ENCODE assay signal across 36 mouse cellular contexts in genomic region chr4:106613105-106613504, GRCm38 (mm10). TPM values are rescaled to one million over a fixed set of nuclear protein-coding genes. Genes with fewer than 3 reads are reported as not detected.
DNase-seq lines count a peak whose midpoint lies in the region; ATAC-seq lines count a peak whose summit lies in the region.
"Had no signal": no experiment of that assay in that cellular context is flagged by ENCODE, and none has a peak within 500 bp of the region (broad histone marks: within the 10 kb centered on the region; RNA-seq: fewer than 3 reads in every experiment).

No protein-coding gene starts in this region.

- H3K9me3 ChIP-seq in heart, embryonic 10.5 days: no peaks in the 10 kb centered on the region
- H3K9me3 ChIP-seq in liver, embryonic 11.5 days (ENCODE audit: control insufficient read depth, low read length): no peaks in the 10 kb centered on the region
- H3K9me3 ChIP-seq in liver, embryonic 15.5 days (replicated peaks): no peaks in the 10 kb centered on the region
- H3K9me3 ChIP-seq: embryonic facial prominence, embryonic 12.5 days; G1E; limb, embryonic 12.5 days; midbrain, embryonic 13.5 days; neural tube, embryonic 13.5 days; stomach, embryonic 15.5 days had no signal

- no peak for ATAC-seq in liver, embryonic 11.5 days (replicated peaks; ENCODE audit: low FRiP score)
- ATAC-seq in liver, embryonic 15.5 days (ENCODE audit: insufficient read depth): no peak
- ATAC-seq: forebrain, embryonic 16.5 days; hindbrain, embryonic 16.5 days; midbrain, embryonic 13.5 days had no signal

- peaks cover 27% of the 10 kb centered on the region for H3K27me3 ChIP-seq in heart, embryonic 10.5 days (ENCODE audit: insufficient read depth, poor library complexity, severe bottlenecking)
- H3K27me3 ChIP-seq in liver, embryonic 11.5 days (replicated peaks; ENCODE audit: control insufficient read depth, insufficient read depth, low read length): peaks cover 8% of the 10 kb centered on the region
- peaks cover 45% of the 10 kb centered on the region for H3K27me3 ChIP-seq in liver, embryonic 15.5 days
- H3K27me3 ChIP-seq: CH12.LX; midbrain, embryonic 13.5 days; stomach, embryonic 15.5 days had no signal

- WGBS in heart, embryonic 10.5 days: 75% methylated on average over 8 of the region's 8 CpGs
- 78% methylated on average over 8 of the region's 8 CpGs for WGBS in liver, embryonic 11.5 days
- WGBS in liver, embryonic 15.5 days (ENCODE audit: insufficient replicate concordance): 68% methylated on average over 8 of the region's 8 CpGs

- DNase-seq in heart, embryonic 10.5 days (ENCODE audit: low spot score): no peak
- DNase-seq in heart, postnatal 25 days (ENCODE audit: low spot score): no peak
- DNase-seq in liver, embryonic 11.5 days (ENCODE audit: low spot score): no peak
- no peak for DNase-seq in liver
- DNase-seq in urinary bladder, adult 18-20 months (ENCODE audit: low spot score in 2 of 2): no peak
- DNase-seq in right cerebral cortex, adult 18-20 months: no peak
- no peak for DNase-seq in MN1 (ENCODE audit: low spot score)
- DNase-seq: cerebellum, adult 11-12 months; cerebellum, adult 9-11 months; embryo, embryonic 11 days; gastrocnemius, adult 2 months; gastrocnemius, postnatal 36 days; heart, adult 18-20 months; kidney, adult 2 months; kidney, postnatal 4 days; lung, adult 2 months; lung, postnatal 10 days; right cerebral cortex, postnatal 14 days had no signal

- intact Hi-C loops in heart, postnatal 25 days (cut with DNase I): loop anchor here (5.0 kb wide), 1 partner anchor 549 kb away; no protein-coding TSS in a partner anchor

- H3K4me3 ChIP-seq in heart, embryonic 10.5 days: no peak overlapping the region
- H3K4me3 ChIP-seq in liver, embryonic 11.5 days (ENCODE audit: low read depth, low read length): no peak overlapping the region
- no peak overlapping the region for H3K4me3 ChIP-seq in liver, embryonic 15.5 days (replicated peaks)
- H3K4me3 ChIP-seq: embryonic facial prominence, embryonic 12.5 days; gastrocnemius, adult 2 months; limb, embryonic 12.5 days; midbrain, embryonic 13.5 days; neural tube, embryonic 13.5 days; stomach, embryonic 15.5 days had no signal

- H3K9ac ChIP-seq in liver, embryonic 11.5 days (ENCODE audit: low read depth, low read length): no peak overlapping the region
- no peak overlapping the region for H3K9ac ChIP-seq in liver, embryonic 15.5 days
- H3K9ac ChIP-seq: embryonic facial prominence, embryonic 12.5 days; limb, embryonic 12.5 days; midbrain, embryonic 13.5 days; neural tube, embryonic 13.5 days; stomach, embryonic 15.5 days had no signal

- peak overlapping the region; percentile 14; the same call in 1 of the 2 replicates for H3K4me2 ChIP-seq in liver, embryonic 11.5 days
- peak overlapping the region; percentile 63 for H3K4me2 ChIP-seq in liver, embryonic 15.5 days
- H3K4me2 ChIP-seq: embryonic facial prominence, embryonic 12.5 days; limb, embryonic 12.5 days; midbrain, embryonic 13.5 days; neural tube, embryonic 13.5 days; stomach, embryonic 15.5 days had no signal

- H3K36me3 ChIP-seq in heart, embryonic 10.5 days: no peaks in the 10 kb centered on the region
- no peaks in the 10 kb centered on the region for H3K36me3 ChIP-seq in liver, embryonic 11.5 days (ENCODE audit: control insufficient read depth, insufficient read depth, low read length)
- H3K36me3 ChIP-seq in liver, embryonic 15.5 days (replicated peaks): no peaks in the 10 kb centered on the region
- H3K36me3 ChIP-seq: embryonic facial prominence, embryonic 12.5 days; G1E; limb, embryonic 12.5 days; midbrain, embryonic 13.5 days; neural tube, embryonic 13.5 days; stomach, embryonic 15.5 days had no signal

- H3K4me1 ChIP-seq in heart, embryonic 10.5 days: peaks cover 15% of the 10 kb centered on the region
- H3K4me1 ChIP-seq in liver, embryonic 11.5 days (replicated peaks; ENCODE audit: control insufficient read depth, insufficient read depth, low read length): peaks cover 7% of the 10 kb centered on the region
- peaks cover 43% of the 10 kb centered on the region for H3K4me1 ChIP-seq in liver, embryonic 15.5 days (replicated peaks)

- H3K27ac ChIP-seq in heart, embryonic 10.5 days: peak overlapping the region; percentile 69; the same call in 1 of the 2 replicates
- no peak overlapping the region for H3K27ac ChIP-seq in liver, embryonic 11.5 days (ENCODE audit: low read depth, low read length)
- peak overlapping the region; percentile 60 for H3K27ac ChIP-seq in liver, embryonic 15.5 days (replicated peaks)
- H3K27ac ChIP-seq: embryonic facial prominence, embryonic 12.5 days; gastrocnemius, adult 2 months; macrophage; midbrain, embryonic 13.5 days; neural tube, embryonic 13.5 days; stomach, embryonic 15.5 days had no signal

RNA-seq across cellular contexts. Expression of gene Lexm, which starts 3.9 kb away (rescaled TPM):
- polyA plus RNA-seq in heart, embryonic 10.5 days (2016; fragmentation: Nextera tagmentation; extraction: Ambion mirVana): 0.80 TPM in 1 of 2 replicates, not detected in the other
- not detected for total RNA-seq in heart, postnatal 25 days (2021)
- polyA plus RNA-seq in liver, embryonic 11.5 days (2014; fragmentation: Nextera tagmentation; extraction: Ambion mirVana): 0.30 and 0.52 TPM in 2 replicates
- polyA plus RNA-seq in liver, embryonic 15.5 days (2015; fragmentation: Nextera tagmentation; extraction: Ambion mirVana): not detected in 2 replicates
- total RNA-seq: adrenal gland, postnatal 25 days; G1E; gastrocnemius, adult 2 months; gastrocnemius, postnatal 36 days; heart, adult 18-20 months; layer of hippocampus, adult 8-10 months; layer of hippocampus, postnatal 25 days; megakaryocyte-erythroid progenitor cell, adult 5-6 weeks had no signal
- polyA plus RNA-seq: C2C12; forebrain, embryonic 16.5 days; G1E; heart, embryonic 16.5 days; hindbrain, embryonic 16.5 days; kidney, adult 2 months; kidney, embryonic 16.5 days; lung, adult 2 months; macrophage; stomach, embryonic 15.5 days had no signal

RNA-seq across cellular contexts. Expression of gene Ttc22, which starts 9.1 kb away (rescaled TPM):
- 0.23 and 0.79 TPM in 2 replicates for polyA plus RNA-seq in heart, embryonic 10.5 days (2016; fragmentation: Nextera tagmentation; extraction: Ambion mirVana)
- total RNA-seq in heart, postnatal 25 days (2021): under 1 TPM in 1 of 2 experiments, not detected in 1; 0.08 TPM
- polyA plus RNA-seq in liver, embryonic 11.5 days (2014; fragmentation: Nextera tagmentation; extraction: Ambion mirVana): 0.12 TPM in 2 replicates
- 0.07 and 0.16 TPM in 2 replicates for polyA plus RNA-seq in liver, embryonic 15.5 days (2015; fragmentation: Nextera tagmentation; extraction: Ambion mirVana)
- total RNA-seq: adrenal gland, postnatal 25 days; CH12.LX; G1E; gastrocnemius, adult 2 months; gastrocnemius, postnatal 36 days; heart, adult 18-20 months; megakaryocyte-erythroid progenitor cell, adult 5-6 weeks had no signal
- polyA plus RNA-seq: C2C12, G1E, macrophage had no signal

RNA-seq across cellular contexts. Expression of gene Pars2, which starts 37.8 kb away (rescaled TPM):
- polyA plus RNA-seq in heart, embryonic 10.5 days (2016; fragmentation: Nextera tagmentation; extraction: Ambion mirVana): 14.9 and 16.9 TPM in 2 replicates
- 1 to 10 TPM; 4.2 to 5.6 TPM for total RNA-seq in heart, postnatal 25 days (2021)
- polyA plus RNA-seq in liver, embryonic 11.5 days (2014; fragmentation: Nextera tagmentation; extraction: Ambion mirVana): 11.5 and 11.7 TPM in 2 replicates
- polyA plus RNA-seq in liver, embryonic 15.5 days (2015; fragmentation: Nextera tagmentation; extraction: Ambion mirVana): 4.8 and 5.2 TPM in 2 replicates

RNA-seq across cellular contexts. Expression of gene Dhcr24, which starts 52.3 kb away (rescaled TPM):
- 6.1 and 9.7 TPM in 2 replicates for polyA plus RNA-seq in heart, embryonic 10.5 days (2016; fragmentation: Nextera tagmentation; extraction: Ambion mirVana)
- total RNA-seq in heart, postnatal 25 days (2021): 1 to 10 TPM; 2.4 TPM
- 22.9 and 23.0 TPM in 2 replicates for polyA plus RNA-seq in liver, embryonic 11.5 days (2014; fragmentation: Nextera tagmentation; extraction: Ambion mirVana)
- 7.8 and 10.4 TPM in 2 replicates for polyA plus RNA-seq in liver, embryonic 15.5 days (2015; fragmentation: Nextera tagmentation; extraction: Ambion mirVana)
